Mouse (Mus musculus) megakaryocyte progenitor cell, adult 5-6 weeks (primary cell): ENCODE results near the gene Vamp8. TPM values are rescaled to one million over a fixed set of nuclear protein-coding genes. Genes with fewer than 3 reads are reported as not detected.
A peak's percentile ranks its signal among the peaks of the same experiment; 100 is the strongest.

Source experiments
- ATAC-seq: replicated peaks from 2 replicates; pipeline ENCODE4 v1.8.0; 2016; ENCODE audit warnings: mild to moderate bottlenecking, moderate TSS enrichment, inconsistent platforms; ENCODE audit not compliant: poor library complexity
- total RNA-seq, 2 experiments: library from RNA; stranded (forward) in 1 of 2; stranded (reverse) in 1 of 2; fragments of 157-497, 149-512 nt in 1 of 2; fragments of 200-1000 nt in 1 of 2; gene quantifications; 2 replicates each; pipeline versions ENCODE4 v1.2.3 to v1.2.4; 2015 to 2017

The Vamp8 gene
- 240 and 247 TPM in 2 replicates for total RNA-seq (2015)
- total RNA-seq (2017): 267 and 283 TPM in 2 replicates

GRCm38 (mm10) chr6:72389941-72390771 is at the start of gene Vamp8:
Gene Vamp8, minus strand, starts transcription at chr6:72390703.
- peak; percentile 45 for ATAC-seq

- ATAC-seq: peak; percentile 71
These were observed 49.1 kb upstream of the Vamp8 start, which contains the start of gene Mat2a for GRCm38 (mm10) chr6:72439355-72440185. Gene Mat2a, minus strand, starts transcription at chr6:72439558.

- ATAC-seq: no peak
These were observed 48.4 kb upstream of the Vamp8 start for GRCm38 (mm10) chr6:72438862-72439354.

GRCm38 (mm10) chr6:72438226-72438625 is 47.7 kb upstream of the Vamp8 start:
- no peak for ATAC-seq

- no peak for ATAC-seq
These were observed 41.6 kb upstream of the Vamp8 start for GRCm38 (mm10) chr6:72432153-72432552.

- peak; percentile 18 for ATAC-seq
These were observed 40.8 kb upstream of the Vamp8 start for GRCm38 (mm10) chr6:72430989-72431921.

- no peak for ATAC-seq
These were observed 38.7 kb upstream of the Vamp8 start for GRCm38 (mm10) chr6:72429061-72429842.

- ATAC-seq: peak; percentile 83
These were observed 37.5 kb upstream of the Vamp8 start for GRCm38 (mm10) chr6:72428036-72428435.

- no peak for ATAC-seq
These were observed 35.1 kb upstream of the Vamp8 start for GRCm38 (mm10) chr6:72425646-72426045.

- ATAC-seq: no peak
These were observed 30.4 kb upstream of the Vamp8 start for GRCm38 (mm10) chr6:72420901-72421300.

GRCm38 (mm10) chr6:72419806-72420205 is 29.3 kb upstream of the Vamp8 start:
- ATAC-seq: no peak

- 0 out of 2 replicates have a peak, but pooled peaks have one; percentile 19 for ATAC-seq
These were observed 27.8 kb upstream of the Vamp8 start for GRCm38 (mm10) chr6:72418279-72418678.

- no peak for ATAC-seq
These were observed 25.7 kb upstream of the Vamp8 start for GRCm38 (mm10) chr6:72415964-72416772.

- ATAC-seq: 0 out of 2 replicates have a peak, but pooled peaks have one; percentile 20
These were observed 24.7 kb upstream of the Vamp8 start for GRCm38 (mm10) chr6:72415181-72415580.

- ATAC-seq: peak; percentile 95
These were observed 23.7 kb upstream of the Vamp8 start, which contains the start of gene Ggcx for GRCm38 (mm10) chr6:72414076-72414756. Gene Ggcx, plus strand, starts transcription at chr6:72414308.

GRCm38 (mm10) chr6:72410518-72410917 is 20.0 kb upstream of the Vamp8 start:
- peak; percentile 32 for ATAC-seq

- ATAC-seq: no peak
These were observed 19.5 kb upstream of the Vamp8 start for GRCm38 (mm10) chr6:72410003-72410402.

GRCm38 (mm10) chr6:72409567-72409966 is 19.1 kb upstream of the Vamp8 start:
- no peak for ATAC-seq
